Mouse (Mus musculus): ENCODE data around the gene Actrt3.
"Not testable (repeated sequence)": the region's sequence is repeated elsewhere in the genome, so short reads cannot be mapped to it uniquely, and the experiment has no call there.

The Actrt3 gene

GRCm38 (mm10) chr3:30573549-30573948, 26.2 kb downstream of the Actrt3 start:
- no peak for DNase-seq (ENCODE audit: low spot score in 2 of 2)

- DNase-seq (ENCODE audit: low spot score in 2 of 2) = not testable (repeated sequence)
These were observed 33.4 kb downstream of the Actrt3 start for GRCm38 (mm10) chr3:30566333-30566732.

GRCm38 (mm10) chr3:30560677-30561314, 38.9 kb downstream of the Actrt3 start:
- no peak for DNase-seq (ENCODE audit: low spot score in 2 of 2)

DNA sequence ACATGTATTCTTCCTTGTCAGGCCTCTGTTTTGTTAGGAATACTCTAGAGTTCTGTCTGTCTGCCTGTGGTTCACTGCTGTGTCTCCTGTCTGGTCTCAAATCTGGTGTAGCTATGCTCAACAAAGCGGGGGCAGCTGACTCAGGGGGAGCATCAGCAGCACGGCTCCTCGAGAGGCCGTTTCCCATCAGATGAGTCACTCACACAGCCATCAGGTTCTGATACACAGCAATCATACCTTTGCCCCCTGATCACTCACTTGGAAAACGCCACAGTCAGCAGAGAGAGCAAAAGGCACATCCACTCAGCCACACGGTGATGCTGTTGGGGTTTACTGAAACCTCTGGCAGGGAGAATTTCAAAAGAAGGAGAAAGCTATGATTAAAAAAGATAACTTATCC, 46.0 kb downstream of the Actrt3 start:
- no peak for DNase-seq (ENCODE audit: low spot score in 2 of 2)

- no peak for DNase-seq (ENCODE audit: low spot score in 2 of 2)
These were observed 49.5 kb downstream of the Actrt3 start for GRCm38 (mm10) chr3:30550218-30550617.

DNA sequence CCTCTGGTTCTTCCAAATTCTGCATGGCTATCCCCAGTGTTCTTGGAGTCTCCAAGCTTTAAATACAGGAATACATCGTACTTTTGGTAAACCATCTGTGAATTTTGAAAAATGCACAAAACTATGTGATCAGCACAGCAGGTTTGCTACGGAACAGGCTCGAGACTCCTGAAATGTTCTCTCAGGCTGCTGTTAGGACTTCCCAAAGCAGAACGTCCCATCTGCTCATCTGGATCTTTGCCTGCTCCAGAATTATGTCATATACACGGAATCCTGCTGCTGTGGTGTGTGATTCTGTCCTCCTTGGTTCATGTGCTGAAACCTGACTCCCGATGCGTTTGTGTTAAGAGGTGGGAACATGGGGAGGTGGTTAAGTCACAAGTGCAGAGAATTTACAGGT, 50.8 kb downstream of the Actrt3 start:
- no peak for DNase-seq (ENCODE audit: low spot score in 2 of 2)

DNA sequence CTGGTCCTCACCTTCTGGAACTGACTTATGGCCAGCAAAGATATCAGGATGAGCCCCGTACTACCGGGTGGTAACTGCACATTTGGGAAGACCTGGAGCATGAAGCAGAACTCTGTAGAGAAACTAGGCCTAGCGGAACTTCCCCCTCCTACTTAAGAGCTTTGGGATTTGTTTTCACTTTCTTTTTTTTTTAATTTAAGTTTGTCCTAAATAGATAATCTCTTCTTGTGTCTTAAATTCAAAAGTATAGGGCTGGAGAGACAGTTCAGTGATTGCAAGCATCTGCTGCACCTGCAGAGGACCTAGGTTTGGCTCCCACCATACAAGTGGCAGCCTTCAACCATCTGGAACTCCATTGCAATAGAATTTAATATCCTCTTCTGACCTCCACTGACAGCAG, 51.8 kb downstream of the Actrt3 start, which contains the start of gene Mecom:
Mecom (minus strand) TSS at position 101 of the 400 bp plus-strand sequence.
- no peak for DNase-seq (ENCODE audit: low spot score in 2 of 2)
